8 mouse cellular contexts compared by ENCODE assay signal in genomic region chr7:35234361-35235245, GRCm38 (mm10). TPM values are rescaled to one million over a fixed set of nuclear protein-coding genes. Genes with fewer than 3 reads are reported as not detected.
DNase-seq lines count a peak whose midpoint lies in the region; ATAC-seq and TF ChIP-seq lines count a peak whose summit lies in the region.

No protein-coding gene starts in this region.

- TF ChIP-seq POLR2A in olfactory bulb, adult 2 months (IDR thresholded peaks at IDR 0.05; ENCODE audit: insufficient read depth, low read depth, low read length), result 0 out of 2 replicates have a peak, but pooled peaks have one; percentile 27
- peak; percentile 44; the same call in 1 of the 2 replicates for TF ChIP-seq POLR2A in thymus, adult 2 months (IDR thresholded peaks at IDR 0.05; ENCODE audit: control insufficient read depth, extremely low read depth, insufficient read depth, low read length, poor library complexity)

- intact Hi-C loops in heart, postnatal 36 days (cut with DNase I), result loop anchor here (2.0 to 10.0 kb wide), 2 partner anchors 20 to 180 kb away; partner anchors contain the start of genes Cebpg and Lrp3

- H3K4me1 ChIP-seq in G1E (ENCODE audit: insufficient read depth, low read depth, low read length), result peaks cover 21% of the 10 kb centered on the region
- peaks cover 10% of the 10 kb centered on the region for H3K4me1 ChIP-seq in forebrain, embryonic 16.5 days (replicated peaks; ENCODE audit: control insufficient read depth, insufficient read depth, low read length)
- H3K4me1 ChIP-seq in lung, embryonic 14.5 days (ENCODE audit: insufficient read depth), result no peaks in the 10 kb centered on the region; the same call in 1 of the 2 replicates
- peaks cover 2% of the 10 kb centered on the region for H3K4me1 ChIP-seq in olfactory bulb, adult 2 months (ENCODE audit: control insufficient read depth, insufficient read depth, low read length)
- H3K4me1 ChIP-seq in thymus, adult 2 months (replicated peaks; ENCODE audit: control insufficient read depth, insufficient read depth, low read length), result 0 out of 2 replicates have a peak, but pooled peaks cover 2% of the 10 kb centered on the region

- H3K4me3 ChIP-seq in G1E (ENCODE audit: low read depth, low read length), result peak overlapping the region; percentile 73
- H3K4me3 ChIP-seq in forebrain, embryonic 16.5 days (replicated peaks; ENCODE audit: low read length), result peak overlapping the region; percentile 72
- H3K4me3 ChIP-seq in layer of hippocampus, adult 2 months, result peak overlapping the region; percentile 70
- H3K4me3 ChIP-seq in lung, embryonic 14.5 days (ENCODE audit: low read depth, low read length), result peak overlapping the region; percentile 52
- H3K4me3 ChIP-seq in olfactory bulb, adult 2 months (ENCODE audit: insufficient read depth, low read depth, low read length), result peak overlapping the region; percentile 68
- H3K4me3 ChIP-seq in thymus, adult 2 months (ENCODE audit: control insufficient read depth, insufficient read depth, low read length), result peak overlapping the region; percentile 67

- peak overlapping the region; percentile 98 for H3K27ac ChIP-seq in forebrain, embryonic 16.5 days (ENCODE audit: low read length)
- peak overlapping the region; percentile 97 for H3K27ac ChIP-seq in layer of hippocampus, adult 2 months
- peak overlapping the region; percentile 93 for H3K27ac ChIP-seq in lung, embryonic 14.5 days (ENCODE audit: low read depth)
- H3K27ac ChIP-seq in olfactory bulb, adult 2 months (ENCODE audit: insufficient read depth, low read depth, low read length), result peak overlapping the region; percentile 81
- H3K27ac ChIP-seq in thymus, adult 2 months (ENCODE audit: control insufficient read depth, insufficient read depth, low read length), result peak overlapping the region; percentile 79

- H3K9me3 ChIP-seq in G1E (replicated peaks), result no peaks in the 10 kb centered on the region
- H3K9me3 ChIP-seq in forebrain, embryonic 16.5 days (ENCODE audit: control insufficient read depth, low read length), result peaks cover 2% of the 10 kb centered on the region; the same call in 1 of the 2 replicates
- H3K9me3 ChIP-seq in lung, embryonic 14.5 days (ENCODE audit: low read depth, low read length), result no peaks in the 10 kb centered on the region

- DNase-seq in G1E (ENCODE audit: low spot score), result peak; percentile 84
- peak; percentile 95 to 98 for DNase-seq in cerebellum, adult 18-20 months
- peak; percentile 98 for DNase-seq in heart, postnatal 36 days
- peak; percentile 98 to 99 for DNase-seq in layer of hippocampus, adult 2 months (ENCODE audit: low spot score in 2 of 2)
- DNase-seq in lung, embryonic 14.5 days, result peak; percentile 100
- peak; percentile 92 for DNase-seq in thymus, adult 2 months

- under 1% methylated on average over 45 of the region's 45 CpGs for WGBS in forebrain, embryonic 16.5 days
- WGBS in lung, embryonic 14.5 days, result under 1% methylated on average over 45 of the region's 45 CpGs
- under 1% methylated on average over 45 of the region's 45 CpGs for WGBS in olfactory bulb, adult 2 months
- 2% methylated on average over 45 of the region's 45 CpGs for WGBS in thymus, adult 2 months

- no peaks in the 10 kb centered on the region for H3K27me3 ChIP-seq in G1E (ENCODE audit: insufficient read depth, low read length)
- no peaks in the 10 kb centered on the region for H3K27me3 ChIP-seq in forebrain, embryonic 16.5 days (replicated peaks; ENCODE audit: control insufficient read depth, insufficient read depth, low read length)
- no peaks in the 10 kb centered on the region for H3K27me3 ChIP-seq in lung, embryonic 14.5 days (ENCODE audit: insufficient read depth, low read length)
- no peaks in the 10 kb centered on the region for H3K27me3 ChIP-seq in thymus, adult 2 months (ENCODE audit: control insufficient read depth, insufficient read depth, low read length)

- no peak for TF ChIP-seq CTCF in G1E (IDR thresholded peaks at IDR 0.05; ENCODE audit: low read depth, low read length)
- TF ChIP-seq CTCF in layer of hippocampus, adult 2 months (conservative IDR thresholded peaks at IDR 0.05), result no peak
- TF ChIP-seq CTCF in lung, embryonic 14.5 days (IDR thresholded peaks at IDR 0.05; ENCODE audit: low read depth), result no peak
- TF ChIP-seq CTCF in olfactory bulb, adult 2 months (IDR thresholded peaks at IDR 0.05; ENCODE audit: insufficient read depth, low read depth, low read length), result no peak
- no peak for TF ChIP-seq CTCF in thymus, adult 2 months (IDR thresholded peaks at IDR 0.05; ENCODE audit: borderline replicate concordance, control insufficient read depth, extremely low read depth, insufficient read depth, low read length, poor library complexity)

- peak; percentile 81 for ATAC-seq in G1E (ENCODE audit: extremely low read depth, insufficient number of reproducible peaks, low FRiP score, poor library complexity, severe bottlenecking)
- peak; percentile 93 for ATAC-seq in forebrain, embryonic 16.5 days
- peak; percentile 94 for ATAC-seq in lung, embryonic 14.5 days (ENCODE audit: insufficient read depth)

- H3K9ac ChIP-seq in forebrain, embryonic 16.5 days (replicated peaks; ENCODE audit: low read depth, low read length), result peak overlapping the region; percentile 79
- H3K9ac ChIP-seq in lung, embryonic 14.5 days, result peak overlapping the region; percentile 58

- peak overlapping the region; percentile 56 for H3K4me2 ChIP-seq in forebrain, embryonic 16.5 days (ENCODE audit: low read length)
- peak overlapping the region; percentile 66 for H3K4me2 ChIP-seq in lung, embryonic 14.5 days

- H3K36me3 ChIP-seq in G1E (replicated peaks), result no peaks in the 10 kb centered on the region
- H3K36me3 ChIP-seq in forebrain, embryonic 16.5 days (ENCODE audit: control insufficient read depth, insufficient read depth), result no peaks in the 10 kb centered on the region
- no peaks in the 10 kb centered on the region for H3K36me3 ChIP-seq in lung, embryonic 14.5 days (ENCODE audit: insufficient read depth)
- no peaks in the 10 kb centered on the region for H3K36me3 ChIP-seq in thymus, adult 2 months (ENCODE audit: control insufficient read depth, insufficient read depth, low read length)

RNA-seq across cellular contexts. Expression of gene Lrp3, which starts 19.3 kb away (rescaled TPM):
- not detected in 2 replicates for total RNA-seq in G1E (2014; fragmentation: Nextera tagmentation)
- total RNA-seq in G1E (2017), result 0.06 and 0.16 TPM in 2 replicates
- not detected in 2 replicates for polyA plus RNA-seq in G1E (2012)
- polyA plus RNA-seq in forebrain, embryonic 16.5 days (2015; fragmentation: Nextera tagmentation; extraction: Ambion mirVana), result 20.3 and 27.3 TPM in 2 replicates
- total RNA-seq in heart, postnatal 36 days (2021), result 1 to 10 TPM; 8.2 to 9.5 TPM
- 10 to 100 TPM; 73.2 to 76.7 TPM for total RNA-seq in layer of hippocampus, adult 2 months (2021)
- polyA plus RNA-seq in lung, embryonic 14.5 days (2014; fragmentation: Nextera tagmentation; extraction: Ambion mirVana), result 8.2 and 11.2 TPM in 2 replicates
- polyA plus RNA-seq in olfactory bulb, adult 2 months (2012; ENCODE audit: insufficient read depth, insufficient read length, low replicate concordance, missing spikeins), result not detected in 2 replicates
- 2.4 TPM in 2 replicates for polyA plus RNA-seq in thymus, adult 2 months (2012; rRNA removed)

RNA-seq across cellular contexts. Expression of gene Slc7a10, which starts 48.4 kb away (rescaled TPM):
- total RNA-seq in G1E (2014; fragmentation: Nextera tagmentation), result not detected in 2 replicates
- 0.22 TPM in 1 of 2 replicates, not detected in the other for total RNA-seq in G1E (2017)
- polyA plus RNA-seq in G1E (2012), result not detected in 2 replicates
- 6.3 and 7.3 TPM in 2 replicates for polyA plus RNA-seq in forebrain, embryonic 16.5 days (2015; fragmentation: Nextera tagmentation; extraction: Ambion mirVana)
- 1 to 10 TPM in 1 of 2 experiments, under 1 TPM in 1; 0.19 to 1.0 TPM for total RNA-seq in heart, postnatal 36 days (2021)
- total RNA-seq in layer of hippocampus, adult 2 months (2021), result 10 to 100 TPM; 50.0 to 50.6 TPM
- polyA plus RNA-seq in lung, embryonic 14.5 days (2014; fragmentation: Nextera tagmentation; extraction: Ambion mirVana), result 1.4 and 1.8 TPM in 2 replicates
- polyA plus RNA-seq in olfactory bulb, adult 2 months (2012; ENCODE audit: insufficient read depth, insufficient read length, low replicate concordance, missing spikeins), result not detected in 2 replicates
- polyA plus RNA-seq in thymus, adult 2 months (2012; rRNA removed), result 7.9 and 11.1 TPM in 2 replicates

Comparison
In these comparisons a context has a peak if more than half of its experiments do, and no peak if none do; other contexts are left out.
1. Peak in every context shown above with its lines: DNase-seq, ATAC-seq, H3K4me3 ChIP-seq and H3K27ac ChIP-seq.